Mouse (Mus musculus) lung, postnatal 0 days (tissue): ENCODE measurements around the gene Prss8. TPM values are rescaled to one million over a fixed set of nuclear protein-coding genes. Genes with fewer than 3 reads are reported as not detected.

Source experiments
- ATAC-seq: fragments of 200-750 bp; cut with Nextera tagmentation; 2 replicates; pipeline ENCODE4 v1.8.0; 2017; ENCODE audit warnings: moderate library complexity
- DNase-seq: peaks from one replicate; pipeline ENCODE4 v3.0.0-alpha.2; 2016; ENCODE audit warnings: low spot score
- H3K27ac ChIP-seq: fragments of 300-500 bp; sonication (generic); 2 replicates; pipeline ENCODE4 v1.5.1; 2014; ENCODE audit warnings: antibody characterized with exemption, mild to moderate bottlenecking, low read length, mixed read lengths
- H3K27me3 ChIP-seq: fragments of 300-500 bp; sonication (generic); replicated peaks from 2 replicates; pipeline ENCODE4 v1.6.1; 2014; ENCODE audit warnings: low read length, mixed read lengths; ENCODE audit not compliant: insufficient read depth
- H3K36me3 ChIP-seq: fragments of 300-500 bp; sonication (generic); 2 replicates; pipeline ENCODE4 v1.6.1; 2014; ENCODE audit warnings: low read length, mixed read lengths; ENCODE audit not compliant: insufficient read depth
- H3K4me1 ChIP-seq: fragments of 300-500 bp; sonication (generic); 2 replicates; pipeline ENCODE4 v1.6.1; 2014; ENCODE audit warnings: antibody characterized with exemption, low read depth, low read length, mixed read lengths; ENCODE audit not compliant: insufficient read depth
- H3K4me2 ChIP-seq: fragments of 300-500 bp; sonication (generic); replicated peaks from 2 replicates; pipeline ENCODE4 v1.6.1; 2014; ENCODE audit warnings: low read depth, mild to moderate bottlenecking, low read length, moderate library complexity, mixed read lengths
- H3K4me3 ChIP-seq: fragments of 300-500 bp; sonication (generic); 2 replicates; pipeline ENCODE4 v1.5.1; 2014; ENCODE audit warnings: low read depth, low read length
- H3K9ac ChIP-seq: fragments of 300-500 bp; sonication (generic); replicated peaks from 2 replicates; pipeline ENCODE4 v1.6.1; 2014; ENCODE audit warnings: low read depth, mild to moderate bottlenecking
- H3K9me3 ChIP-seq: fragments of 300-500 bp; sonication (generic); 2 replicates; pipeline ENCODE4 v1.6.1; 2016; ENCODE audit warnings: low read length, mixed read lengths
- CTCF ChIP-seq: IDR thresholded peaks from 2 replicates; pipeline ENCODE4 v1.5.1; 2016; ENCODE audit warnings: antibody characterized with exemption, mild to moderate bottlenecking
- EP300 ChIP-seq: IDR thresholded peaks from 2 replicates; pipeline ENCODE4 v1.6.1; 2016; ENCODE audit warnings: antibody characterized with exemption, mild to moderate bottlenecking, control low read depth
- WGBS: fragments of 180-500 bp; shearing (Covaris S2); extraction: QIAGEN DNeasy Blood & Tissue Kit; methylation state at CpG from one replicate; pipeline ENCODE4 v1.1.7; 2014; 5-methylcytosine and 5-hydroxymethylcytosine counted together
- polyA plus RNA-seq: library from polyadenylated mRNA; unstranded; fragments of >200 nt; fragmentation: Nextera tagmentation; extraction: Ambion mirVana; gene quantifications from 2 replicates; pipeline ENCODE4 v1.2.1, GENCODE M21; 2015

The Prss8 gene
- polyA plus RNA-seq, 1 experiment from 2014 or later, result 152 TPM

DNA sequence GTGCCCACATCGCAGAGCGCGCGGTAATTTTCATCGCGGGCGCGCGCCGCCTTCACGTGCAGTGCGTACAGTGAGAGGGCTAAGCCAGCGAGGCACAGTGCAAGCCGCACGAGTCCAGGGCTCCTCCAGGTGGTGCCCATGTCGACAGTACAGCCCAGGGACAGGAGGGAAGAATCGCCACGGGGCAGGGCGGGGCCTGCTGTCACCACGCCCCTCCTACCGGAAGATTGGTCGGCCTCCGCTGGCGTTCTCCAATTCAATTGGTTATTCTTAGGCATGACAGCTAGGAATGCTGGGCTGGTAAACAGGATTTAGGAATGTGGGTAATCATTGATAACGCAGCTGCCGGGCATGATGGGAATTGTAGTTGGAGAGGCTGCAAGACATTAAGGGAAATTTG is 34.5 kb downstream of the Prss8 start, which contains the start of the genes Gm21974 and Vkorc1:
TSS of gene Gm21974 (minus strand) at position 13 of the 400 bp plus-strand sequence.
TSS of gene Vkorc1 (minus strand) at position 176 of the 400 bp plus-strand sequence.
- Histone ChIP-seq H3K9me3 (no peaks in the 10 kb centered on the region), H3K27me3 (no peaks in the 10 kb centered on the region), H3K4me2 (peak within 1 kb of the TSS; percentile 76), H3K4me1 (peaks cover 6% of the 10 kb centered on the region; the same call in 1 of the 2 replicates), H3K9ac (peak within 1 kb of the TSS; percentile 48), H3K4me3 (peak within 1 kb of the TSS; percentile 64), H3K27ac (peak within 1 kb of the TSS; percentile 79), H3K36me3 (no peaks in the 10 kb centered on the region)
- under 1% methylated on average over 26 of the region's 26 CpGs for WGBS
- DNase-seq, result peak; percentile 99
- ATAC-seq, result peak; percentile 98
- TF ChIP-seq EP300, result no peak
- peak; percentile 67 for TF ChIP-seq CTCF

DNA sequence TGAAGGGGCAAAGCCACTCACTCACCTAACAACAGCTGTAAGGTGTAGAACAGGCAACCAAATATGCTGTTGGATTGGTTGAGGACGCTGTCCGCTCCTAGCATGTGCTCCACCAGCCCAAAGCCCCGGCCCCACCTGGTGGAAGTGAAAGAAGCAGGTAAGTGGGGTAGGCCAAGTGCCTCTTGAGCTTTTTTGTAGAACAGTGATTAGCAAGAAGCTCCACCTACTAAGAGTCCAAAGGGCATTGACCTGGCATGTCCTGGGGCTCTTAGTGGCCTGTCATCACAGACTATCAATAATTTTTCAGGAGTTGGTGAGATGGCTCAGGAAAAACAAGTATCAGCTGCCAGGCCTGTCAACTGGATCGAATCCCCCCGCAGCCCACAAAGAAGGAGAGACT is 35.4 kb downstream of the Prss8 start:
- TF ChIP-seq EP300 (no peak), CTCF (peak; percentile 12; the same call in 1 of the 2 replicates)
- DNase-seq (peak; percentile 46), ATAC-seq (no peak)
- no peaks in the 10 kb centered on the region for H3K27me3 ChIP-seq
- peak overlapping the region; percentile 76 for H3K4me2 ChIP-seq
- peaks cover 6% of the 10 kb centered on the region; the same call in 1 of the 2 replicates for H3K4me1 ChIP-seq
- no peak overlapping the region for H3K27ac ChIP-seq
- no peak overlapping the region for H3K4me3 ChIP-seq
- no peaks in the 10 kb centered on the region for H3K36me3 ChIP-seq
- H3K9ac ChIP-seq, result 0 out of 2 replicates have a peak overlapping the region, but pooled peaks have one; percentile 48
- H3K9me3 ChIP-seq, result no peaks in the 10 kb centered on the region
- 50% methylated on average over 5 of the region's 5 CpGs for WGBS

DNA sequence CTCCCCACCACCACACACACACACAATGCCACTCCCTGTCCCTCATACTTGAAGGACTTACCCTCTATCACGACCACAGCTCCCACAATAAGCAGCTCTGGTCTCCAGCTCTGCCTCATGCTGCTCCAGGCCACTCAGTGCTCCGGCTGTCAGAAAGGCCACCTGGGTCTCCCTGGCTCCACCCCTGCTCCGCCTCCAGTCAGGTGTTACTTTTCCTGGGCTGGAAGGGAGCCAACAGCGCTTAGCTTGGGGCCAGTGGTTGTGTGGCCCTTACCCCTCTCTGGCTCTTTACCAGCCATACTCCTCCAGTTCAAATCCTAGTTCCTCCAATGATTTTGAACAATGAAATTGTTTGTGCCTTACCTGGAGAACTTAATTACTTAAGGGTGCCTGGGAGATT is 39.1 kb downstream of the Prss8 start, which contains the start of gene Prss53:
TSS of gene Prss53 (minus strand) at position 173 of the 400 bp plus-strand sequence.
- Histone ChIP-seq H3K27ac (no peak within 1 kb of the TSS), H3K4me3 (no peak within 1 kb of the TSS), H3K27me3 (no peaks in the 10 kb centered on the region), H3K9me3 (no peaks in the 10 kb centered on the region), H3K36me3 (peaks cover 10% of the 10 kb centered on the region; the same call in 1 of the 2 replicates), H3K4me1 (peaks cover 6% of the 10 kb centered on the region; the same call in 1 of the 2 replicates), H3K9ac (no peak within 1 kb of the TSS), H3K4me2 (no peak within 1 kb of the TSS)
- ATAC-seq (no peak), DNase-seq (peak; percentile 58)
- WGBS, result 27% methylated on average over 4 of the region's 4 CpGs
- TF ChIP-seq CTCF (no peak), EP300 (no peak)

DNA sequence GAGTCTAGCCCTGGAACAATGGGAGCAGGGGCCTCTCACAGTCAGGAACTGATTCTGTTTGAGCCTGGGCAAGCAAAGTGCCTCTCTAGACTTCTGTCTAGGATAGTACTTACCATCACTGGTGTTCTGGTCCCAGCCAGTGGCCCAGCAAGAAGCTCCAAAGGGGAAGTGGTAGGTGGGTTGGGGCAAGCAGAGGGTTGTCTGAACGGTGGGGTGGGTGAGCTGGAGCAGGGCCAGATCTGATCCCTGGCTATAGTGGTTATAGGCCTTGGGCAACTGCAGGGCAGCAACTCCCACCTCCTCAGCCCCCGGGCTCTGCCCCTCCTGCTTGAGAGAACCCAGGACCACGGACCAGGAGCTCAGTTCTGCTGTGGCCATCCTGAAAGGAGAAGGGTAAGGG is 41.1 kb downstream of the Prss8 start:
- Histone ChIP-seq H3K4me2 (no peak overlapping the region), H3K27me3 (no peaks in the 10 kb centered on the region), H3K9ac (no peak overlapping the region), H3K4me1 (no peaks in the 10 kb centered on the region), H3K9me3 (no peaks in the 10 kb centered on the region), H3K4me3 (no peak overlapping the region), H3K36me3 (peaks cover 17% of the 10 kb centered on the region; the same call in 1 of the 2 replicates), H3K27ac (no peak overlapping the region)
- 69% methylated on average over 3 of the region's 3 CpGs for WGBS
- TF ChIP-seq CTCF, result no peak
- no peak for TF ChIP-seq EP300
- DNase-seq (no peak), ATAC-seq (no peak)

DNA sequence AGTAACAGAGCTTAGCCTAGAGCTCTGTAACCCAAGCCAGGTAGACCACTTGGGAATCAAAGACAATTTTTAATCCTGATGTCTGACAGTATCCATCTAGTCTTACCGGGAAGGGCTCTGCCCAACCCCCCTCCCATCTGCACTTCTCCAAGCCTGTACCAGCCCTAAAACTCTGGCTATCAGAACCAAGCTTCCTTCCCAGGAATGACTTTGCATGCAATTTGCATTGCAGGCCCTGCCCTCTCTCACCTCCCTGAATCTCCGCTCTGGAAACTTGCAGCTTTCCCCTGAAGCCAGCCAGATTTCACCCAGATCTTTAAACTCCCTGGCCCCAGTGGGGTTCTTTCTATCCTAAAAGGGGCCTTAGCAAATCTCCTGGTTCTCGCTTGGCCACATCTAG is 42.1 kb downstream of the Prss8 start:
- H3K9me3 ChIP-seq, result no peaks in the 10 kb centered on the region
- no peak overlapping the region for H3K4me2 ChIP-seq
- H3K4me3 ChIP-seq, result no peak overlapping the region
- H3K4me1 ChIP-seq, result no peaks in the 10 kb centered on the region
- no peak overlapping the region for H3K9ac ChIP-seq
- 74% methylated on average over 3 of the region's 3 CpGs for WGBS
- TF ChIP-seq CTCF, result no peak
- TF ChIP-seq EP300, result no peak
- peaks cover 23% of the 10 kb centered on the region; the same call in 1 of the 2 replicates for H3K36me3 ChIP-seq
- DNase-seq (no peak), ATAC-seq (no peak)
- H3K27me3 ChIP-seq, result no peaks in the 10 kb centered on the region
- H3K27ac ChIP-seq, result no peak overlapping the region

DNA sequence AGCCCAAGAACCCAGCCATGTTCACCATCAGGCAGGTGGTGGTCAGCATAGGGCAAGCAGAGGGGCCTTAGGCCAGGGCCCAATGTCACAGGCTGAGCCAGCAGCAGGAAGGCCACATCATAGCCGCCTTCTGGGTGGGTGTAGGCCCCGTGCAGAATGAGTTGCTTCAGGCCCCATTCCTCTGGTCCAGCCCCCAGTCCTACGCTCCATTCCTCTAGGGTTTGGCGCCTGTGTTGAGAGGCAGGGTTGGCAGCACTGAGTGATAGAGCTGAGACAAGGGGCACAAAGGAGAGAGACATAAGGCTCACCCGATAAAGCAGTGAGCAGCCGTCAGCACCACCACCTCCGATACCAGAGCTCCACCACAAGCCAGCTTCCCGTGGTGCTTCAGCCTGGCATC is 42.7 kb downstream of the Prss8 start:
- H3K9me3 ChIP-seq, result no peaks in the 10 kb centered on the region
- ATAC-seq (no peak), DNase-seq (no peak)
- H3K4me3 ChIP-seq, result no peak overlapping the region
- no peaks in the 10 kb centered on the region for H3K4me1 ChIP-seq
- TF ChIP-seq EP300 (no peak), CTCF (no peak)
- no peak overlapping the region for H3K9ac ChIP-seq
- no peak overlapping the region for H3K27ac ChIP-seq
- H3K36me3 ChIP-seq, result peaks cover 28% of the 10 kb centered on the region; the same call in 1 of the 2 replicates
- WGBS, result 86% methylated on average over 8 of the region's 8 CpGs
- no peaks in the 10 kb centered on the region for H3K27me3 ChIP-seq
- H3K4me2 ChIP-seq, result no peak overlapping the region
